Mouse (Mus musculus): Measurements from ENCODE around the gene Epdr1. TPM values are rescaled to one million over a fixed set of nuclear protein-coding genes. Genes with fewer than 3 reads are reported as not detected.
A peak's percentile ranks its signal among the peaks of the same experiment; 100 is the strongest.

Gene Epdr1
- polyA plus RNA-seq, 1 experiment = 175 TPM

DNA sequence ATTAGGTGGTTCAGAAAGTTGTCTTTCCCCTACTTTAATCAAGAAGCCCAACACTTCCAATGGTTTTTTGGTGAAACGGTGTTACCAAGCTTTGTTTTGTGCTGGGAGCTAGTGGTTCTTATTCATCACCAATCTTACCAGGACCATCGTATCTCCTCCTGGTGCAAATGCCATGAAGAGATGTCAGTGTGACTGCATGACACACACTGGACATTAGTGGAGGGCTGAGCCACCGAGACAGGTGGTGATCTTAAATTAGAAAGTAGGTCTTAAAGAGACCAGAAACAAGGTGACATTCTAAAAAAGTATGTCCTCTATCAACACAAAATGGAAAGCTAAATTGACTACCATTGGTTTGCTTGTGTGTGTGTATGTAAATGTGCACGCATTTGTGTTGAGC lies 1.6 kb downstream of the Epdr1 start:
- no peaks in the 10 kb centered on the region for H3K27me3 ChIP-seq (ENCODE audit: control insufficient read depth, insufficient read depth, low read length)
- peak overlapping the region; percentile 3; the same call in 1 of the 2 replicates for H3K27ac ChIP-seq (ENCODE audit: insufficient read depth, low read length)
- H3K4me1 ChIP-seq (ENCODE audit: control insufficient read depth, insufficient read depth, low read length) = peaks cover 13% of the 10 kb centered on the region; the same call in 1 of the 2 replicates
- peak overlapping the region; percentile 78 for H3K4me3 ChIP-seq (replicated peaks; ENCODE audit: insufficient read depth, low read depth, low read length)
- peak; percentile 50 to 78 for DNase-seq
- no peak for TF ChIP-seq CTCF (IDR thresholded peaks at IDR 0.05; ENCODE audit: borderline replicate concordance, insufficient read depth, low read depth, low read length)
- TF ChIP-seq POLR2A (IDR thresholded peaks at IDR 0.05; ENCODE audit: borderline replicate concordance, insufficient read depth, low read length) = no peak
- 12% methylated on average over 4 of the region's 4 CpGs for WGBS

GRCm38 (mm10) chr13:19614311-19614710 lies 5.4 kb downstream of the Epdr1 start:
- H3K27me3 ChIP-seq (ENCODE audit: control insufficient read depth, insufficient read depth, low read length) = no peaks in the 10 kb centered on the region
- 90% methylated on average over 1 of the region's 1 CpGs for WGBS
- TF ChIP-seq CTCF (IDR thresholded peaks at IDR 0.05; ENCODE audit: borderline replicate concordance, insufficient read depth, low read depth, low read length) (no peak), POLR2A (IDR thresholded peaks at IDR 0.05; ENCODE audit: borderline replicate concordance, insufficient read depth, low read length) (no peak)
- no peak overlapping the region for H3K4me3 ChIP-seq (replicated peaks; ENCODE audit: insufficient read depth, low read depth, low read length)
- H3K27ac ChIP-seq (ENCODE audit: insufficient read depth, low read length) = no peak overlapping the region
- H3K4me1 ChIP-seq (ENCODE audit: control insufficient read depth, insufficient read depth, low read length) = peaks cover 17% of the 10 kb centered on the region; the same call in 1 of the 2 replicates
- DNase-seq = no peak

DNA sequence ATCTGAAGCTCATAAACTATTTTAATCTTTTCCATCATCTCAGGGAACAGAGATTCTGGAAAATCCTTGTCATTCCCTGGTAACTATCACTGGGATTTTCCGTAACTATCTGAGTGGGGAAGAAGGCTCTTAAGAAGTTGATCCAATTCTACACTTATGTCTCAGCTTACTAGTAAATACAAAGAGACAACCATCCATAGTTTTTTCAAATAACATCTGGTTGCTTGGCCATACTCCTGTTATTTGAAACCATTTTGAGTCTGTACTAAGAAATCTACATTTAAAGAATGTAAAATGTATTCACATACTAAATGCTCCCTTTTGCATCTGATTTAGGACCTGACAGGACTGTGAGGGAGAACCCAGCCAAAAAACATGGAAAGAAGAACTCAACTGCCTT lies 6.3 kb downstream of the Epdr1 start:
- H3K27me3 ChIP-seq (ENCODE audit: control insufficient read depth, insufficient read depth, low read length) = no peaks in the 10 kb centered on the region
- H3K27ac ChIP-seq (ENCODE audit: insufficient read depth, low read length) = no peak overlapping the region
- WGBS = 96% methylated on average over 1 of the region's 1 CpGs
- TF ChIP-seq CTCF (IDR thresholded peaks at IDR 0.05; ENCODE audit: borderline replicate concordance, insufficient read depth, low read depth, low read length) = no peak
- H3K4me1 ChIP-seq (ENCODE audit: control insufficient read depth, insufficient read depth, low read length) = peaks cover 17% of the 10 kb centered on the region; the same call in 1 of the 2 replicates
- H3K4me3 ChIP-seq (replicated peaks; ENCODE audit: insufficient read depth, low read depth, low read length) = no peak overlapping the region
- DNase-seq = no peak

GRCm38 (mm10) chr13:19612963-19613362 lies 6.8 kb downstream of the Epdr1 start:
- no peaks in the 10 kb centered on the region for H3K27me3 ChIP-seq (ENCODE audit: control insufficient read depth, insufficient read depth, low read length)
- no peak for DNase-seq
- no peak overlapping the region for H3K4me3 ChIP-seq (replicated peaks; ENCODE audit: insufficient read depth, low read depth, low read length)
- no peak overlapping the region for H3K27ac ChIP-seq (ENCODE audit: insufficient read depth, low read length)
- peaks cover 17% of the 10 kb centered on the region; the same call in 1 of the 2 replicates for H3K4me1 ChIP-seq (ENCODE audit: control insufficient read depth, insufficient read depth, low read length)
- no peak for TF ChIP-seq POLR2A (IDR thresholded peaks at IDR 0.05; ENCODE audit: borderline replicate concordance, insufficient read depth, low read length)
- no peak for TF ChIP-seq CTCF (IDR thresholded peaks at IDR 0.05; ENCODE audit: borderline replicate concordance, insufficient read depth, low read depth, low read length)
- WGBS = 80% methylated on average over 3 of the region's 3 CpGs

DNA sequence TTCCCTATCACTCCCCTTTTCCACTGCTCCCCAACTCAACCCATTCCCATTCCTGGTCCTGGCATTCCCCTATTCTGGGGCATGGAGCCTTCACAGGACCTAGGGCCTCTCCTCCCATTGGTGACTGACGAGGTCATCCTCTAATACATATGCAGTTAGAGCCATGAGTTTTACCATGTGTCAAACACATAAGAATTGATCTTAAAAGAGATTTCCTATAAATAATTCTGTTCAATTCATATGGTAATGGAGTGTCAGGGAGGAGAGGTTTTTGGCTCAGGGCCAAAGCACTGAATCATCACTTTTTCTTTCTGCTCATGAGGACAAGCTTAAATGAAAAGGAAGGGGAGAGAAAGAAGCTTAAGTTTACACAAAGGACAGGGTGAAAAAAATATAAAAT lies 7.4 kb downstream of the Epdr1 start:
- no peak overlapping the region for H3K4me3 ChIP-seq (replicated peaks; ENCODE audit: insufficient read depth, low read depth, low read length)
- no peak overlapping the region for H3K27ac ChIP-seq (ENCODE audit: insufficient read depth, low read length)
- no peaks in the 10 kb centered on the region for H3K27me3 ChIP-seq (ENCODE audit: control insufficient read depth, insufficient read depth, low read length)
- 76% methylated on average over 1 of the region's 1 CpGs for WGBS
- peaks cover 17% of the 10 kb centered on the region; the same call in 1 of the 2 replicates for H3K4me1 ChIP-seq (ENCODE audit: control insufficient read depth, insufficient read depth, low read length)
- TF ChIP-seq POLR2A (IDR thresholded peaks at IDR 0.05; ENCODE audit: borderline replicate concordance, insufficient read depth, low read length) (no peak), CTCF (IDR thresholded peaks at IDR 0.05; ENCODE audit: borderline replicate concordance, insufficient read depth, low read depth, low read length) (no peak)
- peak; percentile 23 to 42 for DNase-seq

DNA sequence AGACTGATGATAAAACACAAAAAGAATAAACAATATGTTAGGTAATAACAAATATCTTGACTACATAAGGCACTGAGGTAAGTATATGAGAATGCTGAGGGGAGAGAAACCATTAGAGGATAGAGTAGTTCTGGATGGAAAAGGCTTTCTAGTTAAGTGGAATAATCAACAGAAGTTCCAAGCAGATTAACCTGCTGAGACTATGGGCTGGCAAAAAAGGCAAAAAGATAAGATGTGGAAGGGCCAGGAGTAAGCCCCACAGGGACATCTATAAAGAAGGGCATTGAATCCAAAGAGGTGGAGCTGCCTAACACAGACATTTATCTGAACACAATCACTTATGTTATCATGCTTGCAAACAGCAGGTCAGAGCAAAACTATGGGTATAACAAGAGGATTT lies 11.6 kb downstream of the Epdr1 start:
- Histone ChIP-seq H3K4me3 (replicated peaks; ENCODE audit: insufficient read depth, low read depth, low read length) (no peak overlapping the region), H3K27ac (ENCODE audit: insufficient read depth, low read length) (no peak overlapping the region), H3K4me1 (ENCODE audit: control insufficient read depth, insufficient read depth, low read length) (peaks cover 4% of the 10 kb centered on the region; the same call in 1 of the 2 replicates), H3K27me3 (ENCODE audit: control insufficient read depth, insufficient read depth, low read length) (no peaks in the 10 kb centered on the region)
- no peak for DNase-seq
- no peak for TF ChIP-seq CTCF (IDR thresholded peaks at IDR 0.05; ENCODE audit: borderline replicate concordance, insufficient read depth, low read depth, low read length)
- TF ChIP-seq POLR2A (IDR thresholded peaks at IDR 0.05; ENCODE audit: borderline replicate concordance, insufficient read depth, low read length) = no peak

DNA sequence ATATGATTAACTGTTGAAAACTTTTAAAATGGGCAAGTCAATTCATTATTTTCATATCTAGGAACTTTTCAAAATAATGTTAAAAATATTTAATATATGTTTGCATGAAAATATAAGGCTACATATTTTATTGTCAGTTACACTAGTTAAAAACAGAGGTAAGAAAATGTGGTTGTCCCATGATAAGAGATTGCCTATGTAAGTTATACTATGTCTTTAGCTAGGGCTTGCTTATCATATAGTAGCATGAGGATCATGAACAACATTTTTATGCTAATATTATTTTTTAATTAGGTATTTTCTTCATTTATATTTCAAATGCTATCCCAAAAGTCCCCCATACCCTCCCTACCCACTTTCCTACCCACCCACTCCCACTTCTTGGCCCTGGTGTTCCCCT lies 14.8 kb downstream of the Epdr1 start:
- H3K4me1 ChIP-seq (ENCODE audit: control insufficient read depth, insufficient read depth, low read length) = no peaks in the 10 kb centered on the region
- TF ChIP-seq POLR2A (IDR thresholded peaks at IDR 0.05; ENCODE audit: borderline replicate concordance, insufficient read depth, low read length) = no peak
- TF ChIP-seq CTCF (IDR thresholded peaks at IDR 0.05; ENCODE audit: borderline replicate concordance, insufficient read depth, low read depth, low read length) = no peak
- H3K4me3 ChIP-seq (replicated peaks; ENCODE audit: insufficient read depth, low read depth, low read length) = no peak overlapping the region
- H3K27ac ChIP-seq (ENCODE audit: insufficient read depth, low read length) = no peak overlapping the region
- no peaks in the 10 kb centered on the region for H3K27me3 ChIP-seq (ENCODE audit: control insufficient read depth, insufficient read depth, low read length)
- no peak for DNase-seq

- Histone ChIP-seq H3K27me3 (ENCODE audit: control insufficient read depth, insufficient read depth, low read length) (no peaks in the 10 kb centered on the region), H3K4me1 (ENCODE audit: control insufficient read depth, insufficient read depth, low read length) (no peaks in the 10 kb centered on the region; the same call in 1 of the 2 replicates), H3K4me3 (replicated peaks; ENCODE audit: insufficient read depth, low read depth, low read length) (no peak overlapping the region), H3K27ac (ENCODE audit: insufficient read depth, low read length) (no peak overlapping the region)
- no peak for DNase-seq
- 81% methylated on average over 1 of the region's 1 CpGs for whole genome bisulfite sequencing
- TF ChIP-seq POLR2A (IDR thresholded peaks at IDR 0.05; ENCODE audit: borderline replicate concordance, insufficient read depth, low read length) = no peak
- no peak for TF ChIP-seq CTCF (IDR thresholded peaks at IDR 0.05; ENCODE audit: borderline replicate concordance, insufficient read depth, low read depth, low read length)
These were observed 16.0 kb downstream of the Epdr1 start for GRCm38 (mm10) chr13:19603719-19604118.

Data from cerebellum, adult 2 months (tissue).